Comparison of ENCODE assay signal across 8 mouse cellular contexts in the genomic region with DNA sequence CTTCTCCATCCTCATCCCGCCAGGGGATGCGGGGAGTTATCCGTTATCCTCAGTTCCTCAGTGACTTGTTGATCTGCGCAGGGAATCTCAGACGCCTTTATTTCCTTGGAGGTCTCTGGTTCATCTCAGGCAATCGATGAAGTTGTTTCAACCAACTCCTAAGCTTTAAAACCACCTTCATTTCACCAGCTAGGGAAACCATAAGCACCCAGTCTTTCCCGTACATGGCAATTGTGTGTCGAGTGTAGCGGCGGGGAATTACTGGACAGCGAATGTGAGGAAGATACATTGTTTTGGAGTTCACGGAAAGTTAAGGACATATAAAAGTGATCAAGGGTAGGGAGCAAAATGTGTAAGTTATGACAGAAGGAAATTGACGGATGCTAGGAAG. TPM values are rescaled to one million over a fixed set of nuclear protein-coding genes. Genes with fewer than 3 reads are reported as not detected.
DNase-seq lines count a peak whose midpoint lies in the region; ATAC-seq and TF ChIP-seq lines count a peak whose summit lies in the region.

No protein-coding gene starts in this region.

- no peak for TF ChIP-seq CTCF in ES-Bruce4 (IDR thresholded peaks at IDR 0.05; ENCODE audit: low read depth, low read length)

- H3K9me3 ChIP-seq in heart, embryonic 11.5 days (replicated peaks; ENCODE audit: control insufficient read depth, low read length), result no peaks in the 10 kb centered on the region
- H3K9me3 ChIP-seq in ES-Bruce4 (replicated peaks; ENCODE audit: control insufficient read depth, insufficient read depth, low read length, poor library complexity, severe bottlenecking), result no peaks in the 10 kb centered on the region
- H3K9me3 ChIP-seq in forebrain, embryonic 12.5 days, result no peaks in the 10 kb centered on the region
- H3K9me3 ChIP-seq in liver, embryonic 15.5 days (replicated peaks), result no peaks in the 10 kb centered on the region

- peak overlapping the region; percentile 85 for H3K27ac ChIP-seq in heart, embryonic 11.5 days (ENCODE audit: low read depth, low read length)
- peak overlapping the region; percentile 19 for H3K27ac ChIP-seq in ES-Bruce4 (ENCODE audit: insufficient read depth, low read length)
- H3K27ac ChIP-seq in forebrain, embryonic 12.5 days, result peak overlapping the region; percentile 91
- peak overlapping the region; percentile 93 for H3K27ac ChIP-seq in liver, embryonic 15.5 days (replicated peaks)

- H3K4me2 ChIP-seq in heart, embryonic 11.5 days, result peak overlapping the region; percentile 82
- peak overlapping the region; percentile 76 for H3K4me2 ChIP-seq in forebrain, embryonic 12.5 days
- peak overlapping the region; percentile 92 for H3K4me2 ChIP-seq in liver, embryonic 15.5 days

- ATAC-seq in heart, embryonic 11.5 days (replicated peaks; ENCODE audit: insufficient number of reproducible peaks, low FRiP score, low TSS enrichment), result no peak
- no peak for ATAC-seq in forebrain, embryonic 12.5 days (ENCODE audit: low FRiP score)
- ATAC-seq in liver, embryonic 15.5 days (ENCODE audit: insufficient read depth), result no peak

- no peaks in the 10 kb centered on the region for H3K27me3 ChIP-seq in heart, embryonic 11.5 days (ENCODE audit: control insufficient read depth, insufficient read depth, low read length)
- no peaks in the 10 kb centered on the region for H3K27me3 ChIP-seq in ES-Bruce4 (ENCODE audit: control insufficient read depth, insufficient read depth, low read length, poor library complexity, severe bottlenecking)
- H3K27me3 ChIP-seq in forebrain, embryonic 12.5 days, result no peaks in the 10 kb centered on the region
- H3K27me3 ChIP-seq in liver, embryonic 15.5 days, result no peaks in the 10 kb centered on the region

- peaks cover 3% of the 10 kb centered on the region; the same call in 1 of the 2 replicates for H3K4me1 ChIP-seq in heart, embryonic 11.5 days (ENCODE audit: control insufficient read depth, insufficient read depth, low read length)
- no peaks in the 10 kb centered on the region for H3K4me1 ChIP-seq in ES-Bruce4 (ENCODE audit: control insufficient read depth, insufficient read depth, low read length)
- peaks cover 16% of the 10 kb centered on the region for H3K4me1 ChIP-seq in forebrain, embryonic 12.5 days
- peaks cover 13% of the 10 kb centered on the region for H3K4me1 ChIP-seq in liver, embryonic 15.5 days (replicated peaks)

- under 1% methylated on average over 13 of the region's 13 CpGs for WGBS in heart, embryonic 11.5 days (ENCODE audit: insufficient replicate concordance)
- under 1% methylated on average over 13 of the region's 13 CpGs for WGBS in forebrain, embryonic 12.5 days
- under 1% methylated on average over 13 of the region's 13 CpGs for WGBS in liver, embryonic 15.5 days (ENCODE audit: insufficient replicate concordance)

- DNase-seq in heart, adult 18-20 months, result no peak
- no peak for DNase-seq in right cerebral cortex, adult 18-20 months
- DNase-seq in thymus, postnatal 25 days, result no peak
- DNase-seq in lung, adult 18-20 months, result no peak

- TF ChIP-seq POLR2A in ES-Bruce4 (IDR thresholded peaks at IDR 0.05; ENCODE audit: insufficient read depth, low read length), result no peak

- no peaks in the 10 kb centered on the region; the same call in 1 of the 2 replicates for H3K36me3 ChIP-seq in heart, embryonic 11.5 days (ENCODE audit: control insufficient read depth, insufficient read depth, low read length)
- peaks cover 10% of the 10 kb centered on the region for H3K36me3 ChIP-seq in ES-Bruce4 (ENCODE audit: control insufficient read depth, insufficient read depth, low read length, poor library complexity, severe bottlenecking)
- peaks cover 7% of the 10 kb centered on the region; the same call in 1 of the 2 replicates for H3K36me3 ChIP-seq in forebrain, embryonic 12.5 days (replicated peaks)
- H3K36me3 ChIP-seq in liver, embryonic 15.5 days (replicated peaks), result peaks cover 19% of the 10 kb centered on the region

- TF ChIP-seq EP300 in ES-Bruce4 (IDR thresholded peaks at IDR 0.05; ENCODE audit: insufficient read depth, low read depth, low read length), result no peak

- H3K4me3 ChIP-seq in heart, embryonic 11.5 days (ENCODE audit: low read depth, low read length), result peak overlapping the region; percentile 69
- H3K4me3 ChIP-seq in ES-Bruce4 (ENCODE audit: low read depth, low read length), result peak overlapping the region; percentile 82
- H3K4me3 ChIP-seq in forebrain, embryonic 12.5 days (replicated peaks), result peak overlapping the region; percentile 84
- peak overlapping the region; percentile 91 for H3K4me3 ChIP-seq in liver, embryonic 15.5 days (replicated peaks)

- H3K9ac ChIP-seq in heart, embryonic 11.5 days (ENCODE audit: low read depth, low read length), result peak overlapping the region; percentile 91
- peak overlapping the region; percentile 93 for H3K9ac ChIP-seq in ES-Bruce4 (ENCODE audit: low read depth, poor library complexity, severe bottlenecking)
- peak overlapping the region; percentile 82 for H3K9ac ChIP-seq in forebrain, embryonic 12.5 days
- peak overlapping the region; percentile 89 for H3K9ac ChIP-seq in liver, embryonic 15.5 days

RNA-seq across cellular contexts. Expression of gene Ncapg, which starts 0.6 kb away (rescaled TPM):
- 39.6 and 43.1 TPM in 2 replicates for polyA plus RNA-seq in heart, embryonic 11.5 days (2014; fragmentation: Nextera tagmentation; extraction: Ambion mirVana)
- total RNA-seq in heart, adult 18-20 months (2021), result under 1 TPM; 0.44 to 0.84 TPM
- polyA plus RNA-seq in ES-Bruce4 (2011; ENCODE audit: insufficient read depth, insufficient read length, low read depth, missing spikeins), result 104 and 109 TPM in 2 replicates
- polyA plus RNA-seq in forebrain, embryonic 12.5 days (2016; fragmentation: Nextera tagmentation; extraction: Ambion mirVana), result 75.3 and 80.3 TPM in 2 replicates
- polyA plus RNA-seq in liver, embryonic 15.5 days (2015; fragmentation: Nextera tagmentation; extraction: Ambion mirVana), result 44.5 and 47.7 TPM in 2 replicates

RNA-seq across cellular contexts. Expression of gene Fam184b, which starts 30.9 kb away (rescaled TPM):
- polyA plus RNA-seq in heart, embryonic 11.5 days (2014; fragmentation: Nextera tagmentation; extraction: Ambion mirVana), result 0.06 and 0.39 TPM in 2 replicates
- total RNA-seq in heart, adult 18-20 months (2021), result under 1 TPM; 0.05 to 0.08 TPM
- not detected in 2 replicates for polyA plus RNA-seq in ES-Bruce4 (2011; ENCODE audit: insufficient read depth, insufficient read length, low read depth, missing spikeins)
- polyA plus RNA-seq in forebrain, embryonic 12.5 days (2016; fragmentation: Nextera tagmentation; extraction: Ambion mirVana), result 2.8 and 4.2 TPM in 2 replicates
- polyA plus RNA-seq in liver, embryonic 15.5 days (2015; fragmentation: Nextera tagmentation; extraction: Ambion mirVana), result 0.06 and 0.12 TPM in 2 replicates

Comparison
In these comparisons a context has a peak if more than half of its experiments do, and no peak if none do; other contexts are left out.
1. H3K27ac ChIP-seq: peak in every context shown above with its lines; median percentile 93 in liver, embryonic 15.5 days; 91 in forebrain, embryonic 12.5 days; 85 in heart, embryonic 11.5 days; 19 in ES-Bruce4.